Mouse (Mus musculus) forebrain, embryonic 16.5 days (tissue): ENCODE data around the gene Slc25a47. TPM values are rescaled to one million over a fixed set of nuclear protein-coding genes. Genes with fewer than 3 reads are reported as not detected.

Experiments used
- ATAC-seq: fragments of 200-750 bp; cut with Nextera tagmentation; 2 replicates; pipeline ENCODE4 v1.8.0; 2017; ENCODE audit warnings: mild to moderate bottlenecking, moderate library complexity
- H3K27ac ChIP-seq: fragments of 300-500 bp; sonication (generic); 2 replicates; pipeline ENCODE4 v1.5.1; 2014; ENCODE audit warnings: low read length, control low read depth
- H3K27me3 ChIP-seq: fragments of 300-500 bp; sonication (generic); replicated peaks from 2 replicates; pipeline ENCODE4 v1.6.1; 2014; ENCODE audit warnings: low read length; ENCODE audit not compliant: control insufficient read depth, insufficient read depth
- H3K36me3 ChIP-seq: fragments of 300-500 bp; sonication (generic); 2 replicates; pipeline ENCODE4 v1.6.1; 2014; ENCODE audit not compliant: control insufficient read depth, insufficient read depth
- H3K4me1 ChIP-seq: fragments of 300-500 bp; sonication (generic); replicated peaks from 2 replicates; pipeline ENCODE4 v1.6.1; 2014; ENCODE audit warnings: low read length; ENCODE audit not compliant: control insufficient read depth, insufficient read depth
- H3K4me2 ChIP-seq: fragments of 300-500 bp; sonication (generic); 2 replicates; pipeline ENCODE4 v1.6.1; 2014; ENCODE audit warnings: mild to moderate bottlenecking, low read length, control low read depth
- H3K4me3 ChIP-seq: fragments of 300-500 bp; sonication (generic); replicated peaks from 2 replicates; pipeline ENCODE4 v1.5.1; 2014; ENCODE audit warnings: mild to moderate bottlenecking, low read length, control low read depth
- H3K9ac ChIP-seq: fragments of 300-500 bp; sonication (generic); replicated peaks from 2 replicates; pipeline ENCODE4 v1.6.1; 2014; ENCODE audit warnings: low read depth, low read length, control low read depth
- H3K9me3 ChIP-seq: fragments of 300-500 bp; sonication (generic); 2 replicates; pipeline ENCODE4 v1.6.1; 2016; ENCODE audit warnings: low read length; ENCODE audit not compliant: control insufficient read depth
- WGBS: fragments of 180-500 bp; shearing (Covaris S2); extraction: QIAGEN DNeasy Blood & Tissue Kit; methylation state at CpG from one replicate; pipeline ENCODE4 v1.1.7; 2014; 5-methylcytosine and 5-hydroxymethylcytosine counted together
- polyA plus RNA-seq: library from polyadenylated mRNA; unstranded; fragments of >200 nt; fragmentation: Nextera tagmentation; extraction: Ambion mirVana; gene quantifications from 2 replicates; pipeline ENCODE4 v1.2.1, GENCODE M21; 2015

Slc25a47 gene
- polyA plus RNA-seq, 1 experiment from 2014 or later = 13.5 TPM

DNA sequence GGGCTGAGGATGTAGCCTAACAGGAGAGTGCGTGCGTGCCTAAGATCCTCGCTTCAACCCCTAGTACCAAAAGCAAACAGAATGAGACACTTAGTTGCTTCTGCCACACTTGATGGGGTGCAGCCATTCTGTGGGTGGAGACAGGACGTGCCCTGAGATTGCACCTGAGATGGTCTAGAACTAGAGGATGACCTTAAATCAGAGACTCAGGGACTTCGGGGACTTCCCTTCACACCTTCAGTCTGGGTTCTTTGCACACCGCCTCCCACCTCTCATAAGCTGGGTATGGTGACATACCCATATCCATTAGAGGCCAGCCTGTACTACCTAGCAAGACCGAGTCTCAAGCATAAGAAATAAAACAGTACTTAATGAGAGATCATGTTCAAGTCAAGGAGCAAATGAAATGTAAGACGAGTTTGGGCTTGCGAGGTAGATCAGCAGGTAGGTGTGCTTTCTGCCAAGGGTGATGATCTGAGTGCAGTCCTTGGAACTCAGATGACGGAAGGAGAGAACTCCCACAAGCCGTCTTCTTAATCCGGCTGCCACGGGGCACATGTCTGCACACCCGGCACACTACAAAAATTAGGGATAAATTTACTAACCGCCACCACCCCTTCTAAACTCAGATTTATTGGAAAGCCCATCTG is 11.5 kb upstream of the Slc25a47 start:
- Histone ChIP-seq H3K27me3 (no peaks in the 10 kb centered on the region), H3K9me3 (no peaks in the 10 kb centered on the region), H3K9ac (no peak overlapping the region), H3K4me3 (no peak overlapping the region), H3K4me1 (no peaks in the 10 kb centered on the region), H3K36me3 (no peaks in the 10 kb centered on the region; the same call in 1 of the 2 replicates), H3K4me2 (no peak overlapping the region), H3K27ac (no peak overlapping the region)
- WGBS = 90% methylated on average over 15 of the region's 15 CpGs
- ATAC-seq = no peak

DNA sequence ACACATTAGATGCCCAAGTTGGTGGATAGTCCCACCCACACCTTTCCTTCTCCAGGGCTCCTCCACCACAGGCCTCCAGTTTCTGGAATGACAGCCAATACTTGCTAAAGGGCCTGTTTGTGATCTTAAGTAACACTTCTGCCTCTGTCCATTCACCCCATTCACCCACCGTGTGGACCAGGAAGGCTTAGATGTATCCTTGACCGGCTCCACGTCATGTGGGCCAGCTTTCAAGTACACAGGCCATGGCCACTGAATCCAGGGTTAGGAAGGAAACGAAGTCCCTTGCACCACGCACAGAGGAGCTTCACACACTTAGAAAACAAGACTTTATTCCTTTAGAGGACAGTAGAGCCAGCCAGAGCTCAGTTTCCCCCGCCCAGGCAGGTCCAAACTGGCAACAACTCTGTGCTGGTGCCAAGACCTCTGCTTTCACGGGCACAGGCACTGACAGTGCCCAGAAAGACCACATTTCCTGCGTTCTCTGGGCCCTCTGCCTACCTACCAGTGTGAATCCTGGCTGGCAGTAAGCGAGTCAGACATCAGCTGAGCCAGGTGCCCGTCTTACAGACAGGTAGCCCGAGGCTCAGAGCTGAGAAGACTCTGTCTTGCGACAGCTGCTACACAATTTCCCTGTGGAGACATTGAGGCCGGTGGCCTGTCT is 10.2 kb upstream of the Slc25a47 start:
- no peak overlapping the region for H3K9ac ChIP-seq
- ATAC-seq = no peak
- no peak overlapping the region for H3K4me2 ChIP-seq
- no peaks in the 10 kb centered on the region for H3K9me3 ChIP-seq
- H3K27me3 ChIP-seq = no peaks in the 10 kb centered on the region
- no peaks in the 10 kb centered on the region for H3K4me1 ChIP-seq
- no peaks in the 10 kb centered on the region; the same call in 1 of the 2 replicates for H3K36me3 ChIP-seq
- 90% methylated on average over 13 of the region's 13 CpGs for WGBS
- no peak overlapping the region for H3K27ac ChIP-seq
- no peak overlapping the region for H3K4me3 ChIP-seq

DNA sequence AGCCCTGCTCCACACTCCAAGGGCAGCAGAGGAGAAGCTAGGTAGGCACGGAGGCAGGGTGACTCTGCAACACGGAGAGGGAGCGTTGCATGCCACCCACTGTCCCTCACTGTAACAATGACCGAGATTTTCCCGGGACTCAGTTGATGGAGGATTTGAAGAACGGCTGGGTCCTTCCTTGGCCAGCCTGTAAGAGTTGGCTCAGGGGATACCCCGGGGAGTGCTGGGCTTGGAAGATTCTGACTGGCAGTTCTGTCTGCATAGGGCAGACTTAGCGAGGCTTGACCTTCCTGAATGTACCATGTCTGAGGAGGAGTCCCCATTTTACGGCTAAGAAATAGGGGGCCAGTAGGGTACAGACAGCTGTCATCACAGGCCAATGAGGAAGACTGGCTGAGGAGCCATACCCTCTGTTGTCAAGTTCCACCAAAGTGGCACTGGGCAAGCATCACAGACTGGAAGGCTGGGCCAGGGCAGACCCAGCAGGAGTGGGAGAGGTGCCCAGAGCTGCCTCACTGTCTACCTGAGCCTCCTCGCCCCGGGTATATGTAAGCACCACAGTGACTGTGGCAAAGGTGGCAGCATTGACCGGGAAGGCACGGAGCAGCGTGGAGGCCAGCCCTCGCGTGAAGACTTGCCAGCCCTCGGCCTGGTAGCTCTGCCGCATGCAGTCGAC is 9.4 kb upstream of the Slc25a47 start:
- ATAC-seq = no peak
- Histone ChIP-seq H3K27ac (no peak overlapping the region), H3K27me3 (no peaks in the 10 kb centered on the region), H3K4me2 (no peak overlapping the region), H3K9me3 (no peaks in the 10 kb centered on the region), H3K9ac (no peak overlapping the region), H3K36me3 (no peaks in the 10 kb centered on the region; the same call in 1 of the 2 replicates), H3K4me1 (no peaks in the 10 kb centered on the region; the same call in 1 of the 2 replicates), H3K4me3 (no peak overlapping the region)
- 94% methylated on average over 19 of the region's 19 CpGs for WGBS

DNA sequence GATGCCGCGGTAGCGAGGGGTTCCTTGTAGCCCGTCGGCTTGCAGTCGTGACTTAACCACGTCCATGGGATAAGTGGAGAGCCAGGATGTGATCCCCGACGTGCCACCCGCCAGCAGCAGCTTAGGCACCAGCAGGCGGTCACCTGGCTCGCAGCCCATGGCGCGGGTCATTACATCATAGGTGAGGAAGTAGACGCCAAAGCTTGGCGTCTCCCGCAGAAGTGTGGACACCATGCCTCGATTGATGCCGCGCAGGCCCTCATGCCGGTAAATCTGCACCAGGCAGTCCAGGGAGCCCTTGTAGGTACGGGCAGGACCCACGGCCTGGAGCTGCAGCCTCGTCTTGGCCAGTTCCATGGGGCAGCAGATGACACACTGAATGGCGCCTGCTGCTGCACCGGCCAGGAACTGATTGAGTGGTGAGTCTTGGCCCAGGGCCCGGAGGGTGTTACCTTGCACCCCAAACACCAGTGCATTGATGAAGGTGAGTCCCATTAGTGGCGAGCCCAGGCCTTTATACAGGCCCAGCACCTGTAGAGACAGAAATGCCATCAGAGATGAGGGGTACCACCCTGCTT is 8.8 kb upstream of the Slc25a47 start:
- Histone ChIP-seq H3K27me3 (no peaks in the 10 kb centered on the region), H3K27ac (no peak overlapping the region), H3K9ac (no peak overlapping the region), H3K36me3 (no peaks in the 10 kb centered on the region; the same call in 1 of the 2 replicates), H3K9me3 (no peaks in the 10 kb centered on the region), H3K4me2 (no peak overlapping the region), H3K4me3 (no peak overlapping the region), H3K4me1 (peaks cover 3% of the 10 kb centered on the region)
- 92% methylated on average over 28 of the region's 28 CpGs for WGBS
- ATAC-seq = no peak

DNA sequence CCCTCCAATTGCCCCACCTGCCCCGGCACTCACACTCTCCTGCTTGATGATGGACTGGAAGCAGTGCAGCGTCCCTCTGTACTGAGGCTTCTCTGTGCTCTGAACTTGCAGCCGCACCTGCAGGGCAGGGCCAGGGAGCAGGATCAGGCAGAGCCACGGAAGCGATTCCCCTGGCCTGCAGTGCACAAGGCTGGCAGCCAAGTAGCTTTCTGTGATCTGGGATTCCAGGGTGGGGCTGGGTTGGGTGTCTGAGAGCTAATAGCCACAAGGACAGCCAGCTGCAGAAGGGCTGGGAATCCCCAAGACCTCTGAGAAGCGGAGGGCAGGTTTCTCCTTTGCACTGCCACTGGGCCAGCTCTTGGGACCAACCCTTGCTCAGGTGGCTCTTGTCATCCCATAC is 8.2 kb upstream of the Slc25a47 start:
- H3K27me3 ChIP-seq = no peaks in the 10 kb centered on the region
- no peak overlapping the region for H3K4me3 ChIP-seq
- no peaks in the 10 kb centered on the region for H3K9me3 ChIP-seq
- H3K4me2 ChIP-seq = no peak overlapping the region
- no peak overlapping the region for H3K9ac ChIP-seq
- H3K36me3 ChIP-seq = no peaks in the 10 kb centered on the region; the same call in 1 of the 2 replicates
- 96% methylated on average over 6 of the region's 6 CpGs for WGBS
- peaks cover 3% of the 10 kb centered on the region for H3K4me1 ChIP-seq
- no peak for ATAC-seq
- H3K27ac ChIP-seq = no peak overlapping the region

DNA sequence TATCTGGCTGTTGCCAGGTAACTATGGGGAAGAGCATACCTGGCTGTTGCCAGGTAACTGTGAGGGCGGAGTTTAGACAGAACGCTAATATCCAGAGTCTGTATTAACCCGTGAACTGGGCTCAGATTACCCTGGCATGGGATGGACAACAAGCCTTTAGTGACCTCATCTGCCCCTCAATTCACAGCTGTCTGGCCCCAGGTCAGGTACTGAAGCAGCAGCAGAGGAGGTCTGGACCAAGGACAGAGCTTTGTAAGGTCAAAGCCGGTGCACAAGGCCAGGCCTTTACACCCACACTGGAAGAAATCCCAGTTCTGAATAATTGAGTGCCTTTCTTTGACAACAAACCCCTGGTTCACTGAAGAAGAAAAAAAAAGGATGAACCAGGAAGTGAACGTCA is 6.2 kb upstream of the Slc25a47 start:
- Histone ChIP-seq H3K4me1 (peaks cover 14% of the 10 kb centered on the region), H3K4me2 (no peak overlapping the region), H3K36me3 (no peaks in the 10 kb centered on the region; the same call in 1 of the 2 replicates), H3K27ac (no peak overlapping the region), H3K9me3 (no peaks in the 10 kb centered on the region), H3K27me3 (no peaks in the 10 kb centered on the region), H3K4me3 (no peak overlapping the region), H3K9ac (no peak overlapping the region)
- no peak for ATAC-seq
- WGBS = 82% methylated on average over 5 of the region's 5 CpGs

DNA sequence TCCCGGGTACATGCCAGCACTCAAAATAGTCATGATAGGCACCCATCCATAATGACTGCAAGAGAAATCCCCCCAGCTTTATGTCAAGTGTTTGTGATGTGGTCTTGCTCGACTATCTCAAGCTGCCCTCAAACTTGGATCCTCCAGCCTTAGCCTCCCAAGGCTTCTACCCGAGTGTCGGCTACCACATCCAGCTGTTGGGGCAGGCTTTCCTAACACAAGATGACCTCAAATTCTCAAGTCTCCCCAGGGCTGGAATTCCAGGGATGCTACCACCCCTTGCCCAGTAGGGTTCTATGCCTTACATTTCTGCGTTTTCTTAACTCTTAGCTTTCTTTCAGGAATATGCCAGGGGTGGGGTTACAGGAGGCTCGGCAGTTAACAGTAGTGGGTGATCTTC is 5.5 kb upstream of the Slc25a47 start:
- no peaks in the 10 kb centered on the region for H3K9me3 ChIP-seq
- 87% methylated on average over 6 of the region's 6 CpGs for WGBS
- H3K4me3 ChIP-seq = no peak overlapping the region
- H3K27me3 ChIP-seq = no peaks in the 10 kb centered on the region
- H3K9ac ChIP-seq = no peak overlapping the region
- H3K27ac ChIP-seq = no peak overlapping the region
- no peaks in the 10 kb centered on the region; the same call in 1 of the 2 replicates for H3K36me3 ChIP-seq
- peaks cover 20% of the 10 kb centered on the region for H3K4me1 ChIP-seq
- no peak overlapping the region for H3K4me2 ChIP-seq
- ATAC-seq = no peak

DNA sequence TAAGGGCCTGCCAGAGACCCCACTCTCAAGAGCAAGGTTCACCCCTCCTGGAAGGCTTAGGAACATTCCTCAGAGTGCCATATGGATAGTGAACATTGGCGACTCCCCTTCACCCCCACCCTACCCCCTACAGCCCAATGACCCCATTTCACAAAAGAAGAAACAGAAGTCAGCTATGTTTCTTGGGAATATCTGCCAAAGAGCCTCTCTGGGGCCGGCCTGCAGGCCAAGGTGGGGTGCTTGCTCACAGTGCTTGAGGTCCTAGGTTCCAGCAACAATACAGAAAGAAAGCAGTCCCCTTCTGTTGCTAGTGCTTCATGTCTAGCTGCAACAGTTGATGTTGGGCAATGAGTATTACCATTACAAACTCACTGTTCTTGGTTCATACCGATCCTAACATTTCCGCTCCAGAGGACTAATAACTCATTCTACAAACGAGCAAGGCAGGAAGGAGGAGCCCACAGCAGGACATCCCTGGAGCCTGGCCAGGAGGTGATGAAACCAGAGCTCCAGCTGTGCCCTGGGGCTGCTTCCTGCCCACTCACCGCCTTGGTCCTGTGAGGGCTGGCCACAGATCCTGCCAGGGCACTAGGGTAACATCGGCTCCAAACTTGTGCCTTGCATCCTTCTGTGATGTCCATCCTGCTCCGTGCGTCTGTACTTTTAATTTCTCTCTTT is 3.7 kb upstream of the Slc25a47 start:
- Histone ChIP-seq H3K36me3 (no peaks in the 10 kb centered on the region), H3K9me3 (no peaks in the 10 kb centered on the region), H3K9ac (no peak overlapping the region), H3K4me1 (peaks cover 28% of the 10 kb centered on the region), H3K4me2 (no peak overlapping the region), H3K27me3 (no peaks in the 10 kb centered on the region), H3K27ac (no peak overlapping the region), H3K4me3 (no peak overlapping the region)
- ATAC-seq = no peak
- 58% methylated on average over 9 of the region's 9 CpGs for WGBS

DNA sequence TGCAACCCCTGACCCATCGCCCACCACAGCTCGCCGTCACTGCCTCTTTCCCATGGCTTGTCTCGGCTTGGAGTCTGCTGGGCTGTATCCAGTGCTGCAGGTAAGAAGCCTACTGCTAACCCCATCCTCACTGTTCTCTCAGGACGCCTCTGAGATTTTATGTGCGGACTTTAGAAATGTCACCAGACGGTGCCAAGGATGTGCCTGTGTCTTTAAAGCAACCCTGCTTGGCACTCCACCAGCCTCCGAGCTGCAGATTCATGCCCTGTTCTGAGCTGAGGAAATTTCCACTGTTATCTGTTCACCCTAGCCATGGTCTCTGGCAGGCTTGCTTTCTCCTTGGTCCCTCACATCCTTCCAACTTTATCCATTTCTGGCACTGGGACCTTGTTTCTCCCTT is 3.0 kb upstream of the Slc25a47 start:
- H3K9ac ChIP-seq = no peak overlapping the region
- 85% methylated on average over 8 of the region's 8 CpGs for WGBS

More for the DNA sequence above, 3.0 kb upstream of the Slc25a47 start:
- Histone ChIP-seq H3K27me3 (no peaks in the 10 kb centered on the region), H3K4me2 (no peak overlapping the region), H3K36me3 (no peaks in the 10 kb centered on the region), H3K27ac (no peak overlapping the region), H3K9me3 (no peaks in the 10 kb centered on the region), H3K4me1 (peaks cover 35% of the 10 kb centered on the region), H3K4me3 (no peak overlapping the region)
- no peak for ATAC-seq
